Mouse (Mus musculus) ZHBTc4 (cell line): Measurements from ENCODE around the gene Tmem163.

Experiments
- DNase-seq: peaks from one replicate; pipeline ENCODE4 v3.0.0-alpha.2; 2011; ENCODE audit warnings: low read depth, low spot score

Gene Tmem163

GRCm38 (mm10) chr1:127500701-127501100 is 178.6 kb downstream of the Tmem163 start:
- no peak for DNase-seq

DNA sequence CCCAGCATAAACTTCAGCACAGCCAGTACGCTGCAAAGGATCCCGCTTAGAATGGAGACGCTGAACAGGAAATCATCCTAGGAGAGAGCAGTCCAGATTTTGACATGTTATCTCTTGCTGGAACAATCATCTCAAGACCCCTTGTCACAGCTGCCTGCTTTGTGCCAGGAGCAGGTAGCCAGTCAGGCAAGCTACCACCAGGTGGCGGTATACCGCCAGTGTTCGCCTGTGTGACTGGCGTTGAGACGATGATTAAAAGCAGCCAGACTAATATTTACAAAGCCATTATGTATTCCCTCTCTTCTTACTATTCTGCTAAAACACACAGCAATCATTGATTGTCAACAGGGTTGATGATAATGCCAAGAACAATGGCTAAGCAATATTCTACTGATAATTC is 179.1 kb downstream of the Tmem163 start:
- DNase-seq, result peak; percentile 85

DNA sequence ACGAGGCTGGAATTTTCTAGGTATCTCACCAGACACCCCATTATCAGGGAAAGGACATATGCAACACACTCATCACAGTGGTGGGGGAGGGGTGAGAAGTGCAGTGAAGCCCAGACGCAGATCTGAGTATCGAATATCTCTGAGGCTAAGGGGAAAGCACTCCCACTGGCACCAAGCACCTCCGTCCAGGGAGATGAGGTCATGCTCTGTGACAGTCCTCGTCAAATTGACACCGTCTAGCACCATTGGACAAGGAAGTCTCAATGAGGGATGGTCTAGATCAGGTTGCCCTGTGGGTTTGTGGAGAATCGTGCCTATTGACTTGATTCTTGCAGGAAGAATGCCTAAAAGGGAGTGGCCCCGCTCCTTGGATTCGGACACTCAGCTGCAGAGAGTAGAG is 180.6 kb downstream of the Tmem163 start:
- DNase-seq, result peak; percentile 67

GRCm38 (mm10) chr1:127496737-127497543 is 182.4 kb downstream of the Tmem163 start:
- DNase-seq, result peak; percentile 81

DNA sequence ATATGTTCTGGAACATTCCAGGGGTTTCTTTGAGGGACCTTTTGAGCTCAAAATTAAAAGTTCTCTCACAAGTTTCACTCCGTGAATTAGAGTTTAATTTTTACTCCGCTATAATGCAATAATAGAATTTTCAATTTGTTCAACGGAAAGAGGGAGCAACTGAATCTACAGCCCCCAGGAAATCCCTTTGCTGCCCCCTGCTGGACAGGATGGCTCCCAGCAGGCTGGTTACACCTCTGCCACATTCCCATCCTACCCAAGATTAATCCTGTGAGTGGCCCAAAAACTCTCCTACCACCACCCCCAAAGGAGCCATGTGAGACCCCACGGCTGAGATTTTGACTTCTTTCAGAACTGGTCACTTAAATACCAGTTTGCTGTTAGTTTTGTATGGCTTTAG is 192.2 kb downstream of the Tmem163 start:
- DNase-seq, result peak; percentile 72

DNA sequence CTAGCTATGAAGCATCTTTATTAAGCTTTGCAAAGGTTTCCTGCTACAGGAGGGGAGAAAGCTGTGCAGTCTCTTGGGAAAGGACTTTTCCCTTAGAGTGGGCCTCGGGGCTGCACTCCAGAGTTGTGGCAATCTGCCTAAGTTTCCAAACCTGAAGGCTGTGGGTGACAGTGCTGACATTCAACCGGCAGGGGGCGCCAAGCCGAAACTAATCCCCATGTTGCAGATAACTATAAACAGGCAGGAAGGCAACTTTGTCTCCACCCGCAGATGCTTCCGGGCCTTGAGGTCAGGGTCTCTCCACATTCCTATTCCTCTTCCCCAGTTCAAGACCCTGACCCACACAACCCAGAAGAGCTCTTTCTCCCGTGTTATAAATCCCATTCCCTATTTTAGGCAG is 194.5 kb downstream of the Tmem163 start:
- peak; percentile 83 for DNase-seq

GRCm38 (mm10) chr1:127484188-127484587 is 195.2 kb downstream of the Tmem163 start:
- DNase-seq, result peak; percentile 88

- DNase-seq, result no peak
Measured at GRCm38 (mm10) chr1:127482911-127483310, 196.4 kb downstream of the Tmem163 start.

DNA sequence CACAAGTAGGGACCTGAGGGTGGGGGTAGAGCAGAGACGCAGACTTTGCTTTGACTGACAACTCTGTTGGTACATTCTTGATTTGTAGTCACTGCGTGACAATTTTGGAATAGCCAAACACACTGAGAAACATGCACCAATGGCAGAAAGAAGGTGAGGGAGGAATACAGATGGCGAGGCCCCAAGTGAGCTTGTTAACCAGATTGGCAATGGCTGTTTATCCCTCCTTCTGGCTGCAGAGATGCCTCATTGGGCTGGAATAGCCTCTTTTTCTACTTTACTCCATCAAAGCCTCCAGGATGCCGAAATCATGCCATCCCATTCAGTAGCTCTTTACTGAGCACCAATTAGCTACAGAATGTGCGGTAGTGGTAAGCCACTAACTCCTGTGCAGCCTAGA is 203.6 kb downstream of the Tmem163 start:
- no peak for DNase-seq

DNA sequence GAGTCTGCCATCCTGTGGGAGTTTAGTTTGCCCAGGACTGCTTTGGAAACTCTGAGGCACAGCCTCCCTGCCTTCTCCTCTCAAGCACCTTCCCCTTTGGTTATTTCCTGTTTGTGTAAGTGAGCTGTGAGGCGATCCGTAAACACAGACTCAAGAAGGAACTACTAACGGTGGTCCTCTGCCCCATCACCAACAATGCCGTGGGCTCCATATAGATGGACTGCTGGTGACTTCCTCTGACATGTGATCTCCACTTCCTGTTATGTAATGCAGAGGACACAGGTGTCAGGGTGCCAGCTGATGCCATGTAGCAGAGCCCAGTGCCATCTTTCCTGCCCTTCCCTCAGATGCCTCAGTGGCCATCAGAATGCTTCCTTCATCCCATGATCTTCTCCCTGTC is 209.2 kb downstream of the Tmem163 start:
- DNase-seq, result no peak

DNA sequence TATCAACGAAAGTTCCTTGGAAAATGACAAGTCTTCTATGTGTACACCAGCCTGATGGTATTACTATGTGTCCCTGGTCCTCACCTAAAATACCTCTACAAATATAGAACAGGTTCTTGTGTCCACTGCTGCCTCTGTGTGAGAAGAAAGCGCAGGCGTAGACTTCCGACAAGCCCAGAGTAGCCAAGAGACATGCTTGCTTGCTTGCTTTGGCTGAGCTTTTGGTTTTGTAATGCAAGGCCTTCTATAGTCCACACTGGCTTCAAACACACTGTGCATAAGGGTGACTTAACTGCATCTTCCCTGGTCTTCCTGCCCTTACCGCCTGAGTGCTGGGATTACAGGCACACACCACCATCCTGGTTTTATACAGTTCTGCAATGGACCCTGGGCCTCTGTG is 212.1 kb downstream of the Tmem163 start:
- no peak for DNase-seq

- DNase-seq, result no peak
Measured at GRCm38 (mm10) chr1:127465292-127465691, 214.1 kb downstream of the Tmem163 start.

- no peak for DNase-seq
Measured at GRCm38 (mm10) chr1:127464041-127464440, 215.3 kb downstream of the Tmem163 start.

- DNase-seq, result no peak
Measured at GRCm38 (mm10) chr1:127461017-127461416, 218.3 kb downstream of the Tmem163 start.

DNA sequence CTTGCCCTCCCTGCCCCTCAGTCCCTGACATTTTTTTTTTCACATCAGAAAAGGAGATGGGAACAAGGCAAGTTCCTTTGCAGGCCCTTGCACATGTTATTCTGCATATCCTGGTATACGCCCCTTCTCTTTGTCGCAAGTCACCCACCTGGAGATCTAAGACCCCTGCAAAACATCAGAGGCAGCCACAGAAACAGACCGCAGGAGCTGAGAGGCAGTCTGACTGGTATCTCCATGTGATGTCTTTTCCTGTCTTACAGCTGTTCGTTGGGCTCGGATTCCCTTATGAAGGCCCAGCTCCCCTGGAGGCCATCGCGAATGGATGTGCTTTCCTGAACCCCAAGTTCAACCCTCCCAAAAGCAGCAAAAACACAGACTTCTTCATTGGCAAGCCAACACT is 219.8 kb downstream of the Tmem163 start:
- DNase-seq, result peak; percentile 15

- peak; percentile 77 for DNase-seq
Measured at GRCm38 (mm10) chr1:127459015-127459451, 220.3 kb downstream of the Tmem163 start.

- no peak for DNase-seq
Measured at GRCm38 (mm10) chr1:127453397-127453796, 226.0 kb downstream of the Tmem163 start.

DNA sequence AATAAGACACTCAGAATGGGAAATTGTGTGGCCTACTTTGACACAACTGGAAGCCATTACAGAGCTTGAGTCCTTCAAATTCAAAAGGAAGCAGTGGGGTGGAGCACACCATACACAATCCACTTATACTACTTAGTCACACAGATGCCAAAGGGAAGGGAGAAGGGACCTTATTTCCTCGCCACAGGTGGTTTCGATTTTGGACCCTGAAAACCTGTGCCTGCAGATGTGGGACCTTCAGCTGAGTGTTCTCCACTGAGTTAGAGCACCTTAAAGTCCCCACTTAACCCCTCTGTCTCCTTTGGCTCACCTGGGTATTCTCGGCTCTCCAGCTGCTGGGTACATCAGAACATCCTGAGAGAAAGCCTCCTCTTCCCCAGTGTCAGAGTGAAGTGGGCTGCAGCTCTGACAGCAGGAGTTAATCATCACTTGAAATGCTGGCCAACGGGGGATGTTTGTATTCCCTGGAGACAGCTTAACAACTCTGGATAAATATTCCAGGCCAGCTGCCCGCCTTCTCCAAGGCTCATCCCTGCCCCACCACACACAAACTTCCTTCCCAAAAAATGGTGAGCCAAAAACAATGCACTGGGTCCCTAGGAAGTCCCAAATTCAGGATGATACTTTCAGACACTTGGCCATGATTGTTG is 234.4 kb downstream of the Tmem163 start:
- DNase-seq, result no peak

DNA sequence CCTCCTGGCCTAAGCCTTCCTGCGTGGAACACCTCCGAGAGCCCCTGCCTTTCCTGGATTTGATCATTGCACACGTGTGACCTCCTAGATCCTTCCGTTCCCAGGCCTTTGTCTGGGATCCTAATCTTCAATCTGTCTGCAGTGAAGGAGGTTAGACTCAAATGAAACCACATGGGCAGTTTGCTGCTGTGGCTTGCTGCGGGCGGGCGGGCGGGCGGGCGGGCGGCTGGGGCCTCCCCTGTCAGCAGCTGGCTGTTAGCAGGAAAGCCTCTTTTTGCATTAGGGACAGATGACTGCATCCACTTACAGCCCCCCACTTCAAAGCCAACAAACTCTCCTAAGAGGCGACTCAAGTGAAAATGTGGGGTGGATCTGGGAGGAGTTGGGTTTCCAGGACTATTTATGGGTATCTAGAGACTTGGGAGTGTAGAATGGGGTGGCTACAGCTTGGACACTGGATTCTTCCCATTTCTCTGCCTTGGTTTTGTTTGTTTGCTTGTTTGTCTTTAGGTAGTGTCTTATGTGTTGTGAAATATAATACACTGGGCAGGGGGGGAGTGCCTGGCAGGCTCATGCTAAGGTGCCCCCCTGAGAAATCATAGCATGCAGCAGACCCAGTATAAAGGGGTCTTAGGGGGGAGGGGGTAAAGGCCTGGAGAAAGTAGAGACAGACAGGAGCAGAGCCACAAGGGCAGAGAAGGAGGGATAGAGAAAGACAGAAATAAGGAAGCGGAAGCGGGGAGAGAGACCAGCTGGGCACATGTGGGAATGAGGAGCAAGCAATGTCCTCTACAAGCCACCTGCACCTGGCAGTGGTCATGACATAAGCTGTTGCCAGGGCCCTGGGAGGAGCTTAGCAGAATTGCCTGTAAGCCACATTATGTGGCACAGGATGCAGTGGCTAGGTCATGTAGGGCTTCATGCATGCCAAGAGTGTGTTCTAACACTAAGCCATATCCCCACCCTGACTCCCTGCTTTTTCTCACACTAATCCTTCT is 236.2 kb downstream of the Tmem163 start:
- no peak for DNase-seq

DNA sequence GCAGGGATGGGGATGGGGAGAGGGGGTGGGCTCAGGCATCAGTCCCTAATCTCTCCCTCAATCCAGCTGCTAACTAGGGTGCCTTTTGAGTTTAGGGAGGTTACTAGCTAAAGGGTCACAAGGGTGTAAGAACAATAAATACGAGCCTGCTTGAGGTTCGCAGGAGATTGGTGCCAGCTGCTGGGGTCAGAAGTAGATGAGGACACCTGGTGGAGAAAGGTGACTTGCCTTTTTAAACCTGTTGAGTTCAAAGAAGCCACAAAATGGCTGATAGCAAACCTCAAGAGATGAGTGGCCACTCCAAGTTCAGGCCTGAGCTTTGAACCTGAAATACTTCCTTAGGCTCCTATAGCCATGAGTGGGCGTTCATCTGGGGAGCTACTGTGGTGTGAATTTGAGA is 237.6 kb downstream of the Tmem163 start:
- DNase-seq, result no peak

GRCm38 (mm10) chr1:127441007-127441406 is 238.3 kb downstream of the Tmem163 start:
- no peak for DNase-seq

DNA sequence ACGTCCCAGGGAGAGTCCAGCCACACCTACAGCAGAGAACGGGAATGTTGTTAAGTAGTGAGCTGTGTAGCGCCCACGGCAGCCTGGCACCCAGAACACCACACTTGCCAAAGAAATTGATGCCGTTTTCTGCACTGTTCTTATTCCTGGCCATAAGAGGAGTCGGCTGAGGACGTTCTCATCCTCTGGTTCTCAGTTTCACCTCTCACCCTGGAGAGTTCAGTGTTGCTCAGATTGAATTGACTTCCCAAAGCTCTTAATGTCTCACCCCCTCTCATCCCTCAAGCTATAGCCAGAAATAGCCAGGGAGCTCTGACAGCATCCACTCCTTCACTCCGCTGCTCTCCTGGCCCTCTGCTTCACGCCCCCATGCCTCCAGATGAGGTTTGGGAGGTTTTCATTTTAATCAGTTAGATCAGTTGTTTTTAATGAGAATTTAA is 239.9 kb downstream of the Tmem163 start:
- no peak for DNase-seq
